Mouse (Mus musculus) lung, adult 2 months (tissue): ENCODE measurements at regions not wholly inside any gene's neighbourhood (a gene's known extent, or its start where the extent isn't known, plus 50 kb on each side); places are given as distances from the start of the nearest gene placed in this dataset.

ENCODE experiments used
- DNase-seq: peaks from one replicate; pipeline ENCODE4 v3.0.0; 2022
- H3K4me1 ChIP-seq: fragments of 200-500 bp; 2 replicates; pipeline ENCODE4 v1.6.1; 2011; ENCODE audit warnings: low read length; ENCODE audit not compliant: control insufficient read depth, insufficient read depth
- H3K4me3 ChIP-seq: fragments of 200-500 bp; replicated peaks from 2 replicates; pipeline ENCODE3; 2011; ENCODE audit warnings: low read depth, mild to moderate bottlenecking, control low read depth, low read length; ENCODE audit errors: extremely low read depth
- CTCF ChIP-seq: fragments of 200-500 bp; IDR thresholded peaks from 2 replicates; pipeline ENCODE4 v1.5.1; 2011; ENCODE audit warnings: mild to moderate bottlenecking, low read length, control low read depth; ENCODE audit not compliant: insufficient read depth
- POLR2A ChIP-seq: fragments of 200-500 bp; IDR thresholded peaks from 2 replicates; pipeline ENCODE4 v1.6.1; 2011; ENCODE audit warnings: low read depth, mild to moderate bottlenecking, control low read depth, low read length, borderline replicate concordance; ENCODE audit errors: extremely low read depth
- WGBS: fragments of 180-500 bp; shearing (Covaris S2); methylation state at CpG from one replicate; pipeline ENCODE4 v1.1.7; 2018; 5-methylcytosine and 5-hydroxymethylcytosine counted together

DNA sequence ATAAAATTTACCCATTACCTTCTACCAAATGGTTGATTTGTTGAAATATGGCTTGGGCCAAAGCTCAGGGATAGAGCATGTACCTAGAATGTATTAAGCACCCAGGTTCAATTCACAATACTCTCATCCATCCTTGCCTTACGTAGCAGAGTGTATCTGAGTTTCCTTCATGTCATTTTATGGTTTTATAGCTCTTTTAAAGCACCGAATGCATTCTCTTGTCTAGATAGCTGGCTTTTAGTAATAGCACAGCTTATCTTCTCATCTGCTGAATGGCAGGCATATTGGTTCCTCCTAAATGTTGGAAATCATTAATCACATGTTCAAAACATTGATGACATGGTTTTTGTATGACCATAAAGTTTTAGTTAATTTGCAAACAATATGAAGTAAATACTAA lies 212.8 kb downstream of the Gm7489 start:
- Histone ChIP-seq H3K4me1 (no peaks in the 10 kb centered on the region), H3K4me3 (no peak overlapping the region)
- WGBS, result 74% methylated on average over 2 of the region's 2 CpGs
- DNase-seq, result no peak
- no peak for TF ChIP-seq CTCF
- no peak for TF ChIP-seq POLR2A

DNA sequence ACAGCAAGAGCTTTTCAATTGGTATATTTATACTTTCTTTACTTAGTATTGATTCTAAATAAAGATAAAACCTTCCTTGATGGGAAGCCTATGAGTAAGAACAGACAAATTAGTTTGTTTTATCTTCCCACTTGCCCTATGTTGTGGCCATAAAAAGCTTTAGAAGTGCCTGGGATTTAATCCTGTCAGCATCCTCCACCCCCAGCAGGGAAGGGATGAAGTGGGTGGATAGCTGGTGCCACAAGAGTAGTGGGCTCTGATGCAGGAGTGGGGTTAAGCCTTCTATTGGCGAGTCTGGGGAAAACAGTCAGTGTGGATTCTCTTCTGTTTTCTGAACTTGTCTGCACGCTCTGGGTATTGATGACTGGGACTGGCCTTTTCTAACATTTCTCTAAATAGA lies 227.7 kb downstream of the Gm7489 start:
- no peak for TF ChIP-seq CTCF
- no peak for TF ChIP-seq POLR2A
- no peak for DNase-seq
- WGBS, result 81% methylated on average over 2 of the region's 2 CpGs

DNA sequence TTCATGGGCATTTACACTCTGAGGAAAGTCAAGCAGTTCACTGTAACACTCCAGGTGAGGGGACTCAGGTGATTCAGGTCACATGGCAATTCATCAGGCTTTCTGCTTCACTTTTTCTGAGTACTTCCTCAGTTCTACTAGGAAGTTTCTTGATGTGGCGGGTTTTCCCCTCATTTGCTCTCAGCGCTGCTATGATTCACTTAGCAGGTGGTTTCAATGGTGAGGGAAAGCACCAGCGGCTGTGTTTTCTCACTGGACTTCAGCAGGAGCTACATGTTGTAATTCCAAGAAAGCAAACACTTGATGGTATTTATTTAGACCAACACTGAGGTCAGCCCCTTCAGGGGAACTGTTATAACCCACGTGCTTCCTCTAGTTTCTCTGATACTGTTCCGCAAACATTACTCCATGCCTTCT lies 229.4 kb downstream of the Gm7489 start:
- Histone ChIP-seq H3K4me1 (no peaks in the 10 kb centered on the region), H3K4me3 (no peak overlapping the region)
- 43% methylated on average over 5 of the region's 5 CpGs for WGBS
- DNase-seq, result peak; percentile 32
- TF ChIP-seq CTCF (no peak), POLR2A (no peak)

More for the DNA sequence above, 227.7 kb downstream of the Gm7489 start:
- Histone ChIP-seq H3K4me3 (no peak overlapping the region), H3K4me1 (no peaks in the 10 kb centered on the region)

DNA sequence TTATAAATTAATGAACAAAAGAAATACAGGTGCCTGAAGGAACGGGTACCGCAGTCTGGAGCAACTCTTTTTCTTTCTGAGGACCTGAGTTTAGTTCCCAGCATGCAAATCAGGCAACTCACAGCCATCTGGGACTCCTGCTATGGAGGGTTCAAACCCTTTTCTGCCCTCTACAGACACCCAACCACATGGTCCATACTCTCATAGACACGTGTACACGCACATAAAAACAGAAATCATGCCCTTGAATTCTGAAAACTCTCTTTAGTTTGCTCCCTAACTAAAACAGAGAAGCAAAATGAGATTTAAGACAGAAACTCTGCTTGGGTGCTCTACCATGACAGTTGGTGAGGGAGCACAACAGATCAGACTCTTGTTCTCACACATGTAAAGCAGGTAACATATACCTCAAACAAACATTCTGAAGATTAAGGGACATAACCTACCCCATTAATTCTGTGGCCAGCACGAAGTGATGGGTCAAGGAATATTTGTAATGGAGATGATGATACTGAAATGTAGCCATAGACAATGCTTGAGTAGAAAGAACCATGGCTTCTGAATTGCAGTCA lies 233.3 kb downstream of the Gm7489 start:
- no peak overlapping the region for H3K4me3 ChIP-seq
- WGBS, result 88% methylated on average over 5 of the region's 5 CpGs
- DNase-seq, result no peak

DNA sequence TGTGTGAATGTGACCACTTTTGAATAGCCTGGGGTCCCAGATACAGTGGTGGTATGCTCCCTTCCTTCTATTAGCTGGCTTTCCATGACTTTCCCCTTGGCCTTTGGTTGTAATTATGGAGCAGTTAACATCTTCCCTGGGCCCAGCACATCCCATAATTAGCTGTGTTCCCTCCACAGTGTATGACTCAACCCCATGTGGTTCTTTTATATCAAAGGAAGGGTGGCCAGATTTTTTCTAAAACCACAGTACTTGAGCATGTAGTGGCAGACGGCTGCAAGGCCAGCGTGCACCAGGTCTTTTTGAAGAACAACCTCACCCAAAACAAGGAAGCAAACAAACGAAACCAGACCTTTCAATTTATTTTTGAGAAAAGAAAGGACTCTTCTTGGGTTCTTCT lies 235.8 kb downstream of the Gm7489 start:
- DNase-seq, result no peak
- no peak for TF ChIP-seq CTCF
- no peak for TF ChIP-seq POLR2A
- Histone ChIP-seq H3K4me1 (no peaks in the 10 kb centered on the region), H3K4me3 (no peak overlapping the region)
- WGBS, result 55% methylated on average over 3 of the region's 3 CpGs

More for the DNA sequence above, 233.3 kb downstream of the Gm7489 start:
- H3K4me1 ChIP-seq, result no peaks in the 10 kb centered on the region
- no peak for TF ChIP-seq POLR2A
- no peak for TF ChIP-seq CTCF

DNA sequence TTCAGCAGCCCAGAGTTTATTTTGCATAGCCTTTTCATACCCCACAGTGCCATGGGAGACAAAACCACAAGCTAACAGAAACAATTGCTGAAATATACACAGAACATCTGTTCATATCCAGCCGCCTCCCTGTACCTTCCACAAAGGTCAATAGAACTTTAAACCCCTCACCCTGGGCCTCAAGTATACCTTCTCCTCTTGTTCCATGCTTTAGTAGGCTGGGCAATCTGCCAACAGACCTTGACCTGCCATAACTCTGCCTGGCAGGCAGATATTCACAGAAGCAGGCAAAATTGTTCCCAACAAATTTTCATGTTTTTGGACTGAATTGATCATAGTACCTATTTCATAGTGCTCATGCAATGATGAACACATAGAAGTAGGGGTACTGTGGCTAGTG lies 279.6 kb downstream of the Gm7489 start:
- WGBS, result 59% methylated on average over 1 of the region's 1 CpGs
- no peak for DNase-seq
- H3K4me1 ChIP-seq, result no peaks in the 10 kb centered on the region
- no peak overlapping the region for H3K4me3 ChIP-seq
- no peak for TF ChIP-seq POLR2A

DNA sequence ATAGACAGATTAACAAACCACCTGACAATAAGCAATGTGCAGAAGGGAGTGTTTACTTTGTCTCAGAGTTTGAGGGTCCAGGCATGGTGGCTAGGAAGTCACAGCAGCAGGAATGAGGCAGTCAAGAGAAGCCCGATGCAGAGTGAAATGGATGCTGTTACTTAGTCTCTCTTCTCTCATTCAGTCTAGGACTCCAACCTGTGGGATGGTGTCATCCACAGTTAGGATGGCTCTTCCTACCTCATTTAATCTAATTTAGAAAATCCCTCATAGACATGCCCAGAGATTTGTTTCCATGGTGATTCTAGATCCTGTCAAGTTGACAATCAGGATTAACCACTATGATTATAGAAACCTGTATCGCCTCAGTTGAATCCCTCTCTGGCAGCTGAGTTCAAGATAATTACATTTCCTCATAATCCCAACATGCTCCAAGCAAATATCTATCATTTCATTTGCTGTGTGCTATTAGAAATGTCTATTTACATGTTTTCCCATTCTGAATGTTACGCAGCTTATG lies 283.2 kb downstream of the Gm7489 start:
- H3K4me3 ChIP-seq, result no peak overlapping the region
- WGBS, result 92% methylated on average over 3 of the region's 3 CpGs

DNA sequence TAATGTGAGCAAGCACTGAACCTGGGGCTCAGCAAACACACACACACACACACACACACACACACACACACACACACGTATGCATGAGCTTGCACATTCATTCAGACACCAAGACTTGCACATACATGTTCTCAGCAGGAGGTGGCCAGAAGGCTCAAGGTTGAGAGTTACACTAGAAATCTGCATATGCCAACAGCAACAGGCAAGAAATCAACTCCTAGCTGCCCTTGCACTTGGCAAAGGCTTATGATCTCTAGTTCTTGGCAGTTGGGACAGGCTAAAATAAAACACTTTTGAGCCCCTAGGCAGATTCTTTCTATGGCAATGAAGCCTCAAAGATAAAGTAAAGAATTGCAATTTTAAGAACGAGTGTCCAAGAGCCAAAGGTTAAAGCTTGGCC lies 292.5 kb downstream of the Gm7489 start:
- H3K4me1 ChIP-seq, result no peaks in the 10 kb centered on the region
- TF ChIP-seq CTCF (no peak), POLR2A (no peak)
- no peak overlapping the region for H3K4me3 ChIP-seq
- no peak for DNase-seq
- WGBS, result 63% methylated on average over 2 of the region's 2 CpGs

More for the DNA sequence above, 283.2 kb downstream of the Gm7489 start:
- no peak for TF ChIP-seq POLR2A
- TF ChIP-seq CTCF, result no peak
- no peaks in the 10 kb centered on the region for H3K4me1 ChIP-seq
- DNase-seq, result no peak

DNA sequence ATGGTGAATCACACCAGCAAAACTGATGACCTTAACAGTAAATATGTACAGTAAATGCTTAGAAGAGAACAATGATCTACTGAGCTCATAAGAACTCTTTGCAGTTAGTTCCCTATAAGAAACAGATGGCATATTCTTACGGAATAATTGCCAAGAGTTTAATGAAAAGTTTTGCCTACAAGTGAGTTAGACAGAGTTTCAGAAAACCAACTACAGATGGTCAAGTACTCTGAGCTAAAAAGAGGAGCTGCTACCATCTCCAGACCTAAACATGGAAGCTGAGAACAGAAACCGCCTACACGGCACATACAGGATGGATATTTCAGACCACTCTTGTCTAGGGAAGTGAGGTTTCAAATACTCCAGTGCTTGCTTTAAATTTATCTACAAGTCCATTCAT lies 293.1 kb downstream of the Gm7489 start:
- no peak for DNase-seq
- WGBS, result 94% methylated on average over 3 of the region's 3 CpGs
- Histone ChIP-seq H3K4me3 (no peak overlapping the region), H3K4me1 (no peaks in the 10 kb centered on the region)
- TF ChIP-seq CTCF (no peak), POLR2A (no peak)
